Comparison of ENCODE assay signal across 8 mouse cellular contexts in the genomic region with DNA sequence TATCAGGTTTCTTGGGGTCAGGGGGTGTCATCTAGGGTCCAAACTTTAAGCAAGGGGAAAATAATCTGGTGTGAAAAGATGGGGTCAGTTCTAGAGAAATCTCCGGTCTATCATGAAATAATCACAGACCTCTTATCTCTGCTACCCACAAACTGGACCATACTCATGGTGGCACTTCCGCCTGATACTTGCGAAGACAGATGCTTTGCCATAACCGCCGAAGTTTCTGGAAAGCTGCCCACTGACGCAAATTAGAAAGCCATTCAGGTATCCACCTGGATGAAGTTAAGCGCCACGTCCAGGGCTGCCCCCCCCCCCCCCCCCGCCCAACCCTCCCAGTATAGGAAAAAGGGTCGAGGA. TPM values are rescaled to one million over a fixed set of nuclear protein-coding genes. Genes with fewer than 3 reads are reported as not detected.
DNase-seq lines count a peak whose midpoint lies in the region; ATAC-seq and TF ChIP-seq lines count a peak whose summit lies in the region.

No protein-coding gene starts in this region.

- ATAC-seq in kidney, postnatal 0 days (replicated peaks; ENCODE audit: low FRiP score, low read depth), result no peak
- no peak for ATAC-seq in forebrain, embryonic 12.5 days (ENCODE audit: low FRiP score)
- no peak for ATAC-seq in liver, embryonic 11.5 days (replicated peaks; ENCODE audit: low FRiP score)
- 0 out of 2 replicates have a peak, but pooled peaks have one; percentile 1 for ATAC-seq in stomach, embryonic 14.5 days (ENCODE audit: insufficient number of reproducible peaks, insufficient read depth, low FRiP score, low read depth)

- TF ChIP-seq CTCF in kidney, postnatal 0 days (IDR thresholded peaks at IDR 0.05; ENCODE audit: low read depth), result no peak

- H3K27ac ChIP-seq in kidney, postnatal 0 days, result peak overlapping the region; percentile 97
- peak overlapping the region; percentile 97 for H3K27ac ChIP-seq in forebrain, embryonic 12.5 days
- H3K27ac ChIP-seq in liver, embryonic 11.5 days (ENCODE audit: low read depth, low read length), result peak overlapping the region; percentile 89
- peak overlapping the region; percentile 95 for H3K27ac ChIP-seq in stomach, embryonic 14.5 days (ENCODE audit: low read length)

- peak overlapping the region; percentile 66 for H3K4me2 ChIP-seq in kidney, postnatal 0 days (ENCODE audit: low read length)
- peak overlapping the region; percentile 75 for H3K4me2 ChIP-seq in forebrain, embryonic 12.5 days
- H3K4me2 ChIP-seq in liver, embryonic 11.5 days, result peak overlapping the region; percentile 79
- H3K4me2 ChIP-seq in stomach, embryonic 14.5 days (replicated peaks; ENCODE audit: low read depth, low read length), result peak overlapping the region; percentile 56

- intact Hi-C loops in left cerebral cortex, postnatal 4 days (cut with DNase I), result no loop called here

- H3K4me1 ChIP-seq in kidney, postnatal 0 days (replicated peaks; ENCODE audit: insufficient read depth, low read length), result no peaks in the 10 kb centered on the region
- H3K4me1 ChIP-seq in forebrain, embryonic 12.5 days, result peaks cover 25% of the 10 kb centered on the region
- H3K4me1 ChIP-seq in liver, embryonic 11.5 days (replicated peaks; ENCODE audit: control insufficient read depth, insufficient read depth, low read length), result peaks cover 10% of the 10 kb centered on the region
- peaks cover 14% of the 10 kb centered on the region for H3K4me1 ChIP-seq in stomach, embryonic 14.5 days (ENCODE audit: control insufficient read depth, insufficient read depth, low read length)

- H3K4me3 ChIP-seq in kidney, postnatal 0 days (replicated peaks; ENCODE audit: low read depth, low read length), result peak overlapping the region; percentile 96
- peak overlapping the region; percentile 79 for H3K4me3 ChIP-seq in forebrain, embryonic 12.5 days (replicated peaks)
- H3K4me3 ChIP-seq in liver, embryonic 11.5 days (ENCODE audit: low read depth, low read length), result peak overlapping the region; percentile 80
- H3K4me3 ChIP-seq in stomach, embryonic 14.5 days (ENCODE audit: low read depth, low read length), result peak overlapping the region; percentile 91

- no peaks in the 10 kb centered on the region for H3K9me3 ChIP-seq in kidney, postnatal 0 days (replicated peaks; ENCODE audit: low read length)
- H3K9me3 ChIP-seq in forebrain, embryonic 12.5 days, result no peaks in the 10 kb centered on the region
- H3K9me3 ChIP-seq in liver, embryonic 11.5 days (ENCODE audit: control insufficient read depth, low read length), result no peaks in the 10 kb centered on the region
- no peaks in the 10 kb centered on the region for H3K9me3 ChIP-seq in stomach, embryonic 14.5 days (ENCODE audit: control insufficient read depth, low read depth, low read length)

- 4% methylated on average over 8 of the region's 10 CpGs for WGBS in kidney, postnatal 0 days
- 11% methylated on average over 9 of the region's 10 CpGs for WGBS in forebrain, embryonic 12.5 days
- 11% methylated on average over 9 of the region's 10 CpGs for WGBS in liver, embryonic 11.5 days
- 1% methylated on average over 8 of the region's 10 CpGs for WGBS in stomach, embryonic 14.5 days

- DNase-seq in kidney, postnatal 0 days (ENCODE audit: low spot score), result no peak
- no peak for DNase-seq in kidney, postnatal 36 days
- peak; percentile 30 for DNase-seq in adipocyte (ENCODE audit: low spot score)
- DNase-seq in liver, embryonic 11.5 days (ENCODE audit: low spot score), result no peak
- DNase-seq in left cerebral cortex, postnatal 4 days, result no peak
- DNase-seq in adrenal gland, adult 18-20 months (ENCODE audit: low spot score in 2 of 2), result no peak

- H3K9ac ChIP-seq in kidney, postnatal 0 days (ENCODE audit: low read depth, low read length), result peak overlapping the region; percentile 94
- H3K9ac ChIP-seq in forebrain, embryonic 12.5 days, result peak overlapping the region; percentile 90
- H3K9ac ChIP-seq in liver, embryonic 11.5 days (ENCODE audit: low read depth, low read length), result peak overlapping the region; percentile 86
- H3K9ac ChIP-seq in stomach, embryonic 14.5 days (replicated peaks; ENCODE audit: low read depth, low read length), result peak overlapping the region; percentile 90; the same call in 1 of the 2 replicates

- H3K36me3 ChIP-seq in kidney, postnatal 0 days (ENCODE audit: insufficient read depth, low read length), result 0 out of 2 replicates have a peak, but pooled peaks cover 3% of the 10 kb centered on the region
- no peaks in the 10 kb centered on the region; the same call in 1 of the 2 replicates for H3K36me3 ChIP-seq in forebrain, embryonic 12.5 days (replicated peaks)
- H3K36me3 ChIP-seq in liver, embryonic 11.5 days (ENCODE audit: control insufficient read depth, insufficient read depth, low read length), result no peaks in the 10 kb centered on the region
- H3K36me3 ChIP-seq in stomach, embryonic 14.5 days (ENCODE audit: control insufficient read depth, insufficient read depth, low read length), result peaks cover 3% of the 10 kb centered on the region; the same call in 1 of the 2 replicates

- H3K27me3 ChIP-seq in kidney, postnatal 0 days (ENCODE audit: insufficient read depth, low read length), result no peaks in the 10 kb centered on the region
- H3K27me3 ChIP-seq in forebrain, embryonic 12.5 days, result no peaks in the 10 kb centered on the region
- no peaks in the 10 kb centered on the region for H3K27me3 ChIP-seq in liver, embryonic 11.5 days (replicated peaks; ENCODE audit: control insufficient read depth, insufficient read depth, low read length)
- H3K27me3 ChIP-seq in stomach, embryonic 14.5 days (ENCODE audit: control insufficient read depth, insufficient read depth, low read length), result no peaks in the 10 kb centered on the region

RNA-seq across cellular contexts. Expression of a gene that starts 1.8 kb away (rescaled TPM):
- 11.5 and 11.9 TPM in 2 replicates for polyA plus RNA-seq in kidney, postnatal 0 days (2015; fragmentation: Nextera tagmentation; extraction: Ambion mirVana)
- 21.9 and 25.2 TPM in 2 replicates for polyA plus RNA-seq in forebrain, embryonic 12.5 days (2016; fragmentation: Nextera tagmentation; extraction: Ambion mirVana)
- polyA plus RNA-seq in liver, embryonic 11.5 days (2014; fragmentation: Nextera tagmentation; extraction: Ambion mirVana), result 5.1 and 5.2 TPM in 2 replicates
- polyA plus RNA-seq in stomach, embryonic 14.5 days (2014; fragmentation: Nextera tagmentation; extraction: Ambion mirVana), result 11.9 and 12.6 TPM in 2 replicates
- 10 to 100 TPM; 58.4 to 64.0 TPM for total RNA-seq in left cerebral cortex, postnatal 4 days (2021)
- 10 to 100 TPM; 30.6 to 33.7 TPM for total RNA-seq in adrenal gland, adult 18-20 months (2021)

RNA-seq across cellular contexts. Expression of a gene that starts 28.3 kb away (rescaled TPM):
- 17.7 and 17.9 TPM in 2 replicates for polyA plus RNA-seq in kidney, postnatal 0 days (2015; fragmentation: Nextera tagmentation; extraction: Ambion mirVana)
- 52.7 and 54.1 TPM in 2 replicates for polyA plus RNA-seq in forebrain, embryonic 12.5 days (2016; fragmentation: Nextera tagmentation; extraction: Ambion mirVana)
- 17.5 and 18.7 TPM in 2 replicates for polyA plus RNA-seq in liver, embryonic 11.5 days (2014; fragmentation: Nextera tagmentation; extraction: Ambion mirVana)
- polyA plus RNA-seq in stomach, embryonic 14.5 days (2014; fragmentation: Nextera tagmentation; extraction: Ambion mirVana), result 33.0 and 34.4 TPM in 2 replicates
- 10 to 100 TPM; 55.2 to 58.7 TPM for total RNA-seq in left cerebral cortex, postnatal 4 days (2021)
- 10 to 100 TPM; 20.5 to 22.3 TPM for total RNA-seq in adrenal gland, adult 18-20 months (2021)
